Mouse (Mus musculus): Measurements from ENCODE around the gene Foxn2. TPM values are rescaled to one million over a fixed set of nuclear protein-coding genes. Genes with fewer than 3 reads are reported as not detected.
A peak's percentile ranks its signal among the peaks of the same experiment; 100 is the strongest.
"Not testable (repeated sequence)": the region's sequence is repeated elsewhere in the genome, so short reads cannot be mapped to it uniquely, and the experiment has no call there.

Gene Foxn2
- total RNA-seq (2021), result 10 to 100 TPM; 11.9 to 13.5 TPM
- long read RNA-seq, experiment 1, full-length matches to known transcripts, result 3 of 9 reads
- long read RNA-seq, experiment 1, partial matches to known transcripts, result 0 of 9 reads
- long read RNA-seq, experiment 1, other reads (novel, unspliced or antisense), result 6 of 9 reads
- long read RNA-seq, experiment 2, full-length matches to known transcripts, result 2 of 3 reads
- long read RNA-seq, experiment 2, partial matches to known transcripts, result 0 of 3 reads
- long read RNA-seq, experiment 2, other reads (novel, unspliced or antisense), result 1 of 3 reads

- intact Hi-C loops (cut with DNase I), result loop anchor here (2.0 to 10.0 kb wide), 5 partner anchors 72 to 376 kb away; partner anchors contain the start of gene Fbxo11
These were observed at the start of gene Foxn2 for GRCm38 (mm10) chr17:88440285-88441000. Gene Foxn2, plus strand, starts transcription at chr17:88440711.

GRCm38 (mm10) chr17:88397501-88397900 is 43.0 kb upstream of the Foxn2 start:
- intact Hi-C loops (cut with DNase I), result no loop called here

More at GRCm38 (mm10) chr17:88440285-88441000, at the start of gene Foxn2:
- DNase-seq, result peak; percentile 98

DNA sequence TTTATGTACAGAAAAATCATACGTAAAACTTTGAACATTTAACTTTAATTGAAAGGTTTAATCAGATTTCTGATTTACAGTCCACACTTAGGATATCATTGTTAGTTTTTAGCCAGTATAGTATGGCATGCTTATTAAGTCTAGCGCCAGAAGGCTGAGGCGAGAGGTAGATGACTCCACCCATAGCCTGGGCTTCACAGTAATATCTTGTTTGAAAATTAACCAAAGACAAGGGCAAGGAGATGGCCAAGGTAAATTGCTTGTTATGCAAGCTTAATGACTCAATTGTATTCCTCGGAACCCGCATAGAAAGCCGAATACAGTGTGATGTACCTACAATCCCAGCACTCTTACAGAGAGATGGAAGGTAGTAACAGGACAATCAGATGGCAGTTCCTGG is 42.4 kb upstream of the Foxn2 start:
- intact Hi-C loops (cut with DNase I), result no loop called here

More at GRCm38 (mm10) chr17:88397501-88397900, 43.0 kb upstream of the Foxn2 start:
- DNase-seq, result no peak

DNA sequence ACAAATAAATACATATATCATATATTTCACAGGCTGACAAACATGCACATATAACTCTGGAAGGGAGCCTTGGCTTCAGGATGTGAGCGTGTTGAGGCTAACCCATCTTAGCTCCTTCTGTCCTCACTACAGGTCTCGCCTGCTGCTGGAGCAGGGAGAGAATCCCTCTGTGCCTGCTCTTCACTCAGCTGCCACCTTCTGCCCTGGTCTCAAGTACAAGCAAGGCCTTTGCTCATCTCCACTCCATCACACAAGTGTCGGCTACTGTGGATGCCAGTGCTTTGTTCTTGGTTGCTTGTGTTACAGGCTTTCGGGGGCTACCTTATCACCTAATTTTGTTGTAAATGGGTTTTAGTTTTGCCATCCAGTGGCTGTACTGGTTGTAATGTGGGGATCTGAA is 41.7 kb upstream of the Foxn2 start:
- DNase-seq, result no peak
- intact Hi-C loops (cut with DNase I), result no loop called here

More for the DNA sequence above, 42.4 kb upstream of the Foxn2 start:
- no peak for DNase-seq

GRCm38 (mm10) chr17:88400122-88400521 is 40.4 kb upstream of the Foxn2 start:
- intact Hi-C loops (cut with DNase I), result no loop called here
- no peak for DNase-seq

DNA sequence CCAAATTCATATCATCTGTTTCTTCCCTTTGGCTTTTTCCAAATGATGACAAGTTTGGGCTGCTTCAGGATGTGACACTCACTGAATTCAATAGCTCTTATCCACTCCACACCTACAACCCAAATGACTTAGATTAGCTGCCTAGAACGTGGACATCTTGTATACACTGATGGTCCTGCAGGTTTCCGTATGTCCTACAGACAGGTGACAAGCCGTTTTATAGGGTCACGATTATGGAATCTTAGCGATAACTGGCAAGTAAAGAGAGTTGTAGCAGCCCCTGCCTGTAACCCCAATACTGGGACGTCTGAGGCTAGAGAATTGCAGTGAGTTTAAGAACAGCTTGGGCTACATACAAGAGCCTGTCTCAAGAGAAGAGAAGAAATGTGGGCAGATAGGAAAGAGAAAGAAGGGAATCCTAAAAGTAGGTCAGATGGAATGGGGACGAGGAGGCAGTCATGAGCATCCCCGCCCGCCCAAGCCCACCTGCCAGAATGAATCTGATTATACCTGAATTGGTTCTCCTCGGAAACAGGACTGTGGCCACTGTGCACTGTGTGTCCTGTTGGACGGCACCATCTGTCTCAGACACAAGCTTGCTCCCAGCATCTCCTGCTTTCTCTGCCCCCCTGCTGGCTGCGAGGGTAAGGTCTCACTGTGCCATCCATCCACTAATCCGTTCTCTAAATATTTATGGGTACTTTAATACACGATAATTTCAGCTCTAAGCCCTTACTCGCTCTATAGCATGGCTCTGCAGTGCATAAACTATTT is 39.6 kb upstream of the Foxn2 start:
- no peak for DNase-seq
- intact Hi-C loops (cut with DNase I), result no loop called here

GRCm38 (mm10) chr17:88403269-88403668 is 37.2 kb upstream of the Foxn2 start:
- no peak for DNase-seq
- intact Hi-C loops (cut with DNase I), result no loop called here

DNA sequence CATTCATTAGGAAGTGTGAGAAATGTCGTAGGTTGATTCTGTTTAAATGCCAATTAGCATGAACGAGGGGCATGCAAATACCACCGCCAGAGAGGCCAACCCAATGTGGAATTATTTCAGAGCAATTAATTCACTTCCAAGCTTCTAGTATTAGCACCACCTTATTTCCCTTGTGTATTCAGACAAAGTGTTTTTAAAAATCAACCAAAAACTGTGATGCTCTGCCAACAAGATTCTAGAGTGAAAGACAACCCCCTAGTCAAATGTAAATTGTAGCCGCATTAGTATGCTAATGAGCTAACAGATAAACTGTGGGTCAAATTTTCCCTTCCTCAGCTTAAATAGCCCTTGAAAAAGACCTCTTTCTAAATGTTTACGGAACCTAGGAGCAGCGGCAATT is 36.0 kb upstream of the Foxn2 start:
- no peak for DNase-seq
- intact Hi-C loops (cut with DNase I), result no loop called here

DNA sequence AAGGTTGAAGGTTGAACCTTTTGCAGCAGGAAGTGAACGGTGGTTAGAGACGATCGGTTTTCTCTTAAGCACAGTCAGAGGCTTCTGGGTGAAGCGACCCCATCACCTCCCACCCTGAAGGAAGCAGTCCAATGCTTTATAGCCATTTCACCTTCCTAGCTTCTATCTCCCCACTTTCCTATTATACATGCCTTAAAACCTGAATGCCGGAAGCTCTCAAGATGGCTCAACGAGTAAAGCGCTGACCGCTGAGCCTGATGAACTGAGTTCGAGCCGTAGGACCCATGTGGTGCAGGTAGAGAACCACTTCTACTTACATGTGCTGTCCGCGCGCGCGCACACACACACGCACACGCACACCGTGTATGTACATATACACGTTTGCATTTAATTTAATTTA is 35.4 kb upstream of the Foxn2 start:
- no peak for DNase-seq
- intact Hi-C loops (cut with DNase I), result no loop called here

DNA sequence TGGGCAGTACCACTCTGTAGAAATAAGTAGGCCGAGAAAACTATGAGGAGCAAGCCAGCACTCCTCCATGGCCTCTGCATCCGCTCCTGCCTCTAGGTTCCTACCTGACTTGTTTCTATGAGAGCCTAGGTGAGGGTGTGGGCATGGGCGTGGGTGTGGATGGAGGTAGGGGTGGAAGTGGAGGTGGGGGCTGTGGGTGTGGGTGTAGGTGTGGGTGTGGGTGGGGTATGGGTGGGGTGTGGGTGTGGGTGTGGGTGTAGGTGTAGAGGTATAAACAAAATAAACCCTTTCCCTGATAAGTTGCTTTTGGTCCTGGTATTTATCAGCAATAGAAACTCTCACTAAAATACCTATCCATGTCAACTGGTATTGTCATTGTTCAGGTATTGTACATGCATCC is 30.8 kb upstream of the Foxn2 start:
- no peak for DNase-seq
- intact Hi-C loops (cut with DNase I), result no loop called here

DNA sequence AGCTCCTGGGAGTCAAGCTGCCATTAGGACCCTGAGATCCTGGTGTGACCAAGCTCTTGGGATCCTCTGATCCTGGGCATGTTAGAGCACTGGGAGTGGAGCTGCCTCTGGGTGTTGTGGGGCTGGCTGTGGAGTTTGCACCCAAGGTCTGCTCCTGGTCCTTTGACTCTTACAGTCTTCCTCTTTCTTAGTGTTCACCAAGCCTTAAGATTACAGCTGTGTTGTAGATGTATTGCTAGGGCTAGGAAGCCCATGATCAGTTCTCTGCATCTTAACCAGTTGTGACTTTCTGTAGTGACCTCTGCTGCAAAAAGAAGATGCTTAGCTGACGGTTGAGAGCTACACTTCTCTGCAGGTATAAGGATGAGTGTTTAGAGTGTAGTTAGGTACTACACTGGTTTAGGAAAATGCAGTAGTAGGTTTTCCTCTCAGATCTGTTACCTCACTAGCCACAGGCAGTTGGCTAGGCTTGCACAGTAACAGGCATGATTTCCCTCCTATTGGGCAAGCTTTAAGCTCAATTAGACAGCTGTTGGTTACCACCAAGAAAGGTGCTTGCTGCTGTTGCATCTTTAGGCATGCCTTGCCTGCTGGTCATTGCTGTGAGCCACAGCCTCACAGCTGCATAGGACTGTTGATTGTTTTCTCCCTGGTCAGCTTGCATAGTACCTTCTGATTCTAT is 27.2 kb upstream of the Foxn2 start:
- intact Hi-C loops (cut with DNase I), result no loop called here
- no peak for DNase-seq

GRCm38 (mm10) chr17:88420426-88420825 is 20.1 kb upstream of the Foxn2 start:
- no peak for DNase-seq
- intact Hi-C loops (cut with DNase I), result no loop called here

DNA sequence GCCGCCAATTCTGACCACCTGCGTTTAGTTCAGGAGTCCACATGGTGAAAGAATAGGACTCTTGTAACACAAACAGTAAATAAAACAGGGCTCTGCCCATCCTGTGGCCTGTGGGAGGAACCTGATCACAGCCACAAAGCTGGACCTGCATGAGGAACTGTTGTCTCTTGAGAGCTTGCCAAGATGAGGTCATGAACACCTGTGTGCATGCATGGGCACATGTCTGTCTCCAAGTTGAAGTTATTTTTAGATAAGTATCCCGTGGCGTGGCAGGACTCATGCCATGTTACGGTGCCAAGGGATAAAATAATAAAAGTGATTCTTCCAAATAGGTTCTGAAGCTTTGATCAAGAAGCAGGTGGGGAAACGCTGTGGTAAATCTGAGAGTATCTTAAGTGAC is 19.3 kb upstream of the Foxn2 start:
- intact Hi-C loops (cut with DNase I), result no loop called here
- DNase-seq, result peak in 1 of 2 experiments; percentile 31

DNA sequence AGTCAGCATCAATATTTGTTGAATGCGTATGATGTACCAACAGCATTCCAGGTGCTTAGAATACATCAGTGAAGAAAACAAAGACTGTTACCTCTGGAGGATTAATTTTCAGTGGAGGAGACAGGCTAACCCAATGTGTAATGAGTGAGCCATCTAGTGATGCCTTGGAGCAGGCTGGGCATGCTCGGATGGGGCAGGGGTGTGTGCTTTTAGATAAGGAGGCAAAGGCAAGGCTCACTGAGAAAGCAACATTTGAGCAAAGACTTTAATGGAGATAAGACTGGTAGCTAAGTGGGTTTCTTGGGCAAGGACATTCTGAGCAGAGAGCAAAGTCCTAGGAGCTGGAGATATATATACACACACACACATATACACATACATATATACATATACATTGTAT is 9.8 kb upstream of the Foxn2 start:
- DNase-seq, result no peak
- intact Hi-C loops (cut with DNase I), result no loop called here

GRCm38 (mm10) chr17:88431486-88431885 is 9.0 kb upstream of the Foxn2 start:
- DNase-seq, result no peak

DNA sequence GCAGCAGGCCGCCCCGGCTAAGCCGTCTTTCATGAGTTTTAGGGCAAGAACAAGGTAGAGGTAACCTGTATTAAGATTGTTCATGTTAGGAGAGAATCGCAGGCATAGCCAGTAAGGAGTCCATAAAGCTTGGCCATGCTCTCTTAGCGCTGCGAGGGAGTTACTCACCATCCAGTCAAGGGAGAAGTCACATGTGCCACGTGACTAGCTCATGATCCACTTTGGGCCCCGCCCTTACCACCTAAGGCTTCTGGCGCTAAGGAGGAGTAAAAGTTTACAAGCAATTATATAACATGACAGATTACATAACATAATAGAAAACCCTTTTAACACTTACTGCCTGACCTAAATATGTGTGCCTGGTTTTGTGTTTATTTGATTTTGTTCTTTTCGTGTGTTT is 8.5 kb upstream of the Foxn2 start:
- DNase-seq, result no peak
- intact Hi-C loops (cut with DNase I), result no loop called here

More at GRCm38 (mm10) chr17:88431486-88431885, 9.0 kb upstream of the Foxn2 start:
- intact Hi-C loops (cut with DNase I), result no loop called here

GRCm38 (mm10) chr17:88435322-88435721 is 5.2 kb upstream of the Foxn2 start:
- no peak for DNase-seq
- intact Hi-C loops (cut with DNase I), result no loop called here

- DNase-seq, result no peak
- intact Hi-C loops (cut with DNase I), result no loop called here
These were observed 4.2 kb upstream of the Foxn2 start for GRCm38 (mm10) chr17:88436284-88436683.

- DNase-seq; intact Hi-C loops (cut with DNase I): not testable (repeated sequence)
These were observed 3.8 kb upstream of the Foxn2 start for GRCm38 (mm10) chr17:88436749-88437148.

DNA sequence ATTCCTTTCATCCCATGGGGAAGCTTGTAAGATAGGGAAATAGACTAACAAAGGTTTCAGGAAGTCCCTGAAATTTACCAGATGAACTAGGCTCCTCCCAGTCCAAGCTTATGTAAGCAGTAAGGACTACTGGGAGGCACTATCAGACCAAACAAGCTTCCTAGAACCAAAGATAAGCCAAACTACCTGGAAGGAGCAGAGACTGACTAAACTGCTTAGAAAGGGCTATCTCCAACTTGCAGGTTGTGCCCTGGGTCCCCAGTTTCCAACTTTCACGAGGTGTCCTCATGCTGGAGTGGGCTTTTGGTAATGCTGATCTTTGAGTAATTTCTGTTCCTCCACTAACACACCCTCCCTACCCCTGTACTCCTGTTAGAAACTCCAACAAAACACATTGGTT is 3.1 kb upstream of the Foxn2 start:
- intact Hi-C loops (cut with DNase I), result no loop called here
- DNase-seq, result no peak

Measured in heart, postnatal 14 days (tissue).